Mouse (Mus musculus): Measurements from ENCODE around the gene Afmid.

DNA sequence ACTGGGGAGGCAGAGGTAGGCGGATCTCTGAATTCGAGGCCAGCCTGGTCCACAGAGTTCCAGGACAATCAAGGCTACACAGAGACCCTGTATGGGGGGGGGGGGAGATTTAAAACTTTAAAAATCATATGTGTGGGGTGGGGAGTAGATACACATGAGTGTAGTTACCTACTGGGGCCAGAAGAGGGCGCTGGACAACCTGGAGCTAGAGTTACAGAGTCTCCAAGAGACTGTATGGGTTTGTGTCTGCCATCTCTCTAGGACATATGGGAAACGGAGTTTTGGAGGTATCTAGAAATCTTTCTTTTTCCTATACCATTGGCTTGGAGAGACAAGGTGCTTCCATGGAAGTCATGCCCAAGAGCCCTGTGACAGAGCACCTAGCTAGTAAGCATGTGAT lies 48.7 kb downstream of the Afmid start:
- TF ChIP-seq POLR2A (IDR thresholded peaks at IDR 0.05; ENCODE audit: low read depth, low read length) = no peak
- no peak for TF ChIP-seq CTCF (IDR thresholded peaks at IDR 0.05; ENCODE audit: borderline replicate concordance, insufficient read depth, low read length)

Measured in embryonic fibroblast, embryonic 13.5 days (primary cell).